Mouse (Mus musculus): ENCODE results near the gene Olfr1418. TPM values are rescaled to one million over a fixed set of nuclear protein-coding genes. Genes with fewer than 3 reads are reported as not detected.
"Not testable (repeated sequence)": the region's sequence is repeated elsewhere in the genome, so short reads cannot be mapped to it uniquely, and the experiment has no call there.

Gene Olfr1418
- polyA plus RNA-seq (2016; fragmentation: Nextera tagmentation; extraction: Ambion mirVana) = not detected in 2 replicates

DNA sequence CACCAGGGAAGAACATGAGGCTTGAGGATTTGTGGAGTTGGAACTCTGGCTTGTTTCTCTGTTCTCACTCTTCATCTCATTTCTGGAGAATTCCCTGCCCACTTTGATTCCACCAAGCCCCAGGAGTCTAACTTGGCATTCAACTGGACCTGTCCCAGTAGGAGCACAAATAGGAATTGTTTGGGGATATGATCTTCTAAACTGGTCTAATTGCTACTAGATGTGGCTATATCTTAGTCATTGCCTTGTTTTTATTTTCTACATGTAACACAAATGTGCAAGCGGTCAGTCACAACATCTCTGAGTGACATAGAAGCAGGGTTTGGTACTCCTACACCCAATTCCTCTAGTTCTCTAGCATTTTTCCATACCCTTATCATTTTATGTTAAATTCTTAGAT is at the start of gene Olfr1418:
Gene Olfr1418, minus strand, starts transcription at position 101 of the 400 bp plus-strand sequence.
- Histone ChIP-seq H3K27me3 (ENCODE audit: insufficient read depth, poor library complexity, severe bottlenecking) (no peaks in the 10 kb centered on the region), H3K4me1 (no peaks in the 10 kb centered on the region), H3K9me3 (no peaks in the 10 kb centered on the region), H3K36me3 (no peaks in the 10 kb centered on the region), H3K4me3 (no peak within 1 kb of the TSS), H3K27ac (no peak within 1 kb of the TSS)
- DNase-seq (ENCODE audit: low spot score) = no peak
- 86% methylated on average over 1 of the region's 1 CpGs for WGBS

DNA sequence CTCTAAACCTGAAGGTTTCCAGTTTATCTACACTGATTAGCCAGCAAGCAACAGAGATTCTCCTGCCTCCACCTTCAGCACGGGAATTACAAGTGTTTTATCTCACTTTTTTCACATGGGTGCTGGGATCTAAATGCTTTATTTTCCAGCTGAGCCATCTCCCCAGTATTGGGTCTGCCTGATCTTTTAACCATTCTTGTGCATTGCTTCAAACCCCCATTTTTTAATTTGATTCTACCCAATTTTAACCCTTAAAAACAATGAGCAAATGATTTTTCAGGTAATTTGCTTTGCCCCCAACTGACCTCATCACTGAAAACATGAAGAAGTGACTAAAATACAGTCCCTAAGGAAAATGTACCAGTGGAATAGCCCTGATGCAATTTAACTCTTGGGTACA is 25.4 kb upstream of the Olfr1418 start, which contains the start of gene Olfr1420:
Gene Olfr1420, plus strand, starts transcription at position 301 of the 400 bp plus-strand sequence.
- no peaks in the 10 kb centered on the region for H3K9me3 ChIP-seq
- H3K27me3 ChIP-seq (ENCODE audit: insufficient read depth, poor library complexity, severe bottlenecking) = no peaks in the 10 kb centered on the region
- WGBS = 14% methylated on average over 1 of the region's 1 CpGs
- H3K4me1 ChIP-seq = no peaks in the 10 kb centered on the region
- no peak for DNase-seq (ENCODE audit: low spot score)
- H3K4me3 ChIP-seq = no peak within 1 kb of the TSS
- H3K36me3 ChIP-seq = no peaks in the 10 kb centered on the region
- H3K27ac ChIP-seq = no peak within 1 kb of the TSS

DNA sequence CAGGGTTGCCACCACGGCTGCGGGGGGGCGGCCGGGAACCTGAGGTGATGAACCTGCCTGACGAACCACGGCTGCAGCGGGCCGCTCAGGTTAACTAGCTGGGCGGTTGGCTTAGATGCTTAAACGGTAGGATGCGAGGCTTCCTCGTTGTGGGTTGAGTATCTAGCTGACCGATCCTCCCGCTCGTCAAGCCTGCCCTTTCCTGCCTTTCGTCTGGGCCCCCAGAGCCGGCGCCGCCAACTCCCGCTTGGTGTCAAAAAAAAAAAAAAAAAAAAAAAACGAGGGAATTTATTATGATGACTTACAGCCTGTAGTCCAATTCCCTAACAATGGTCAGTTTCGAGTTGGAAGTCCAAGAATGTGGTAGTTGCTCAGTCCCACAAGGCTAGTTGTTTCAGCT is 17.5 kb upstream of the Olfr1418 start:
- not testable (repeated sequence) for H3K4me1 ChIP-seq; H3K36me3 ChIP-seq; H3K27ac ChIP-seq; H3K9me3 ChIP-seq; H3K27me3 ChIP-seq (ENCODE audit: insufficient read depth, poor library complexity, severe bottlenecking); DNase-seq (ENCODE audit: low spot score)
- WGBS = 43% methylated on average over 22 of the region's 22 CpGs
- peak overlapping the region; percentile 12; the same call in 1 of the 2 replicates for H3K4me3 ChIP-seq

DNA sequence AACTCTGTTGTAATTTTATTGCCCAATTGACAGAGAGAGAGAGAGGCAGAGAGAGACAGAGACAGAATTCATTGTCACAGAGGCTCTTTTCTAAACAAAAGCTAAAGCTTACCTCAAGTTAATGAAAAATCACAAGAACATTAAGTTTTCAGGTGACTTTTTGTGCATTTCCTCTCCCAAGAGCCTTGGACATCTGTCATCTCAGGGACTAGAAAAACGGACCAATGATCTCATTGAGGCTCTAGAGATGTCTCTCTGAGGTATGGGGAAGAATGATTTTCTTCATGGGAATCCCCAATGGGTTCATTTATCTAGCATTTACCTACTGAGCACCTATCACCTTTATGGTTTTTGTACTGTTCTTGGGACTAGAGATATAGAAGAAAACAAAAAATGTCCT is 14.1 kb upstream of the Olfr1418 start, which contains the start of gene Olfr1419:
Gene Olfr1419, minus strand, starts transcription at position 101 of the 400 bp plus-strand sequence.
- no peak for DNase-seq (ENCODE audit: low spot score)
- WGBS = 52% methylated on average over 1 of the region's 1 CpGs
- no peaks in the 10 kb centered on the region for H3K9me3 ChIP-seq
- no peaks in the 10 kb centered on the region for H3K4me1 ChIP-seq
- H3K36me3 ChIP-seq = no peaks in the 10 kb centered on the region
- H3K27me3 ChIP-seq (ENCODE audit: insufficient read depth, poor library complexity, severe bottlenecking) = no peaks in the 10 kb centered on the region
- no peak within 1 kb of the TSS for H3K27ac ChIP-seq
- H3K4me3 ChIP-seq = no peak within 1 kb of the TSS

DNA sequence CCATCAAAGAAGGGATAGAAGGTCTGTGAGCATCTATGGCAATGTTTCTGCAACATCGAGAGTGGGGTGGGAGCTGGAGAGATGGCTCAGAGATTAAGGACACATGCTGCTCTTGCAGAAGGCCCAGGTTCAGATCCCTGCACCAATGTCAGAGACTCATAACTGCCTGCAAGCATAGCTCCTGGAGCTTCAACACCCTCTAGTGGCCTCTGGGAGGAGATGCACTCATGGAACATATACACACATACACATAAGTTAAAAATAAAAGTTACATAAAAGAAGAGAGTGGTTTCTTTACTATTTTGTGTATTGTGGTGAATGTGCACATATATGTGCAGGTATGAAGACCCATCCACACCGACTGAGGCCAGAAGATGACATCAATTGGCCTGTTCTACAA is 7.0 kb upstream of the Olfr1418 start:
- WGBS = 72% methylated on average over 2 of the region's 2 CpGs

DNA sequence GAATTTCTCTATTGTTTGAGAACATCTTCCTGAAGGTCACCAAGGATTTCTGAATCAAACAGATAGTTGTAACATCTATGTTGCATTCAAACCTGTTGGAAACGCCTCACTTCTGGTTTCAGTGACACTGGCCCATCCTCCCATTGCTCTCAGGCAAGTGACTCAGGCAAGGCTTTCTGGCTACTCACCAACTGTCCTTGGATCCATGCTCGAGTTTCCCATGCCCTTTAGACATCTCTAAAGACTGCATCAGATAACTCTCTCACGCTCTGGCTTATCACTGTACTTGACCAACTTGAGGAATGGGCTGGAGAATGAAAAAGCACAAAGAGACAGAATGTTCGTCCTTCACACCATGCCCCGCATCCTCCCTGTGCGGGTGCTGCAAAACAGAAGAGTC is 4.4 kb downstream of the Olfr1418 start:
- no peaks in the 10 kb centered on the region for H3K4me1 ChIP-seq
- DNase-seq (ENCODE audit: low spot score) = no peak
- H3K36me3 ChIP-seq = no peaks in the 10 kb centered on the region
- no peak overlapping the region for H3K27ac ChIP-seq
- 74% methylated on average over 6 of the region's 6 CpGs for WGBS
- H3K4me3 ChIP-seq = no peak overlapping the region
- H3K27me3 ChIP-seq (ENCODE audit: insufficient read depth, poor library complexity, severe bottlenecking) = no peaks in the 10 kb centered on the region
- no peaks in the 10 kb centered on the region for H3K9me3 ChIP-seq

More for the DNA sequence above, 7.0 kb upstream of the Olfr1418 start:
- H3K4me1 ChIP-seq = no peaks in the 10 kb centered on the region
- H3K36me3 ChIP-seq = no peaks in the 10 kb centered on the region
- H3K27me3 ChIP-seq (ENCODE audit: insufficient read depth, poor library complexity, severe bottlenecking) = no peaks in the 10 kb centered on the region
- H3K4me3 ChIP-seq = no peak overlapping the region
- no peaks in the 10 kb centered on the region for H3K9me3 ChIP-seq
- no peak overlapping the region for H3K27ac ChIP-seq
- DNase-seq (ENCODE audit: low spot score) = no peak

DNA sequence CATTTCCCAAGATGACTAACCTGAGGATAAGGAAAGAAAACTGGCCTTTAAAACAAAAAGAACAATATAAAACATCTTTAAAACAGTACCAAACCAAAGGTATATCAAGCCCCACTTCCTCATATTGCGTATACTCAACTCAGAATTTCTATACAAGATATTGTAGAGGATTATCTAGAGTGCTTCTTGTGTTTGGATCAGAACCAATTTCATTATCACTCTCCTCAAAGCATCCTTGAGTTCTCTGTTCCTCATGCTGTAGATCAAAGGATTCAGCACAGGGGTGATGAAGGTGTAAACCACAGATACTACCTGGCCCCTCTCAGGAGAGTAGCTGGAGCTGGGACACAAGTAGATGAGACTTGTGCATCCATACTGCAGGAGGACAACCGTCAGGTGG is 6.0 kb downstream of the Olfr1418 start:
- no peak for DNase-seq (ENCODE audit: low spot score)
- no peak overlapping the region for H3K27ac ChIP-seq
- H3K9me3 ChIP-seq = no peaks in the 10 kb centered on the region
- no peaks in the 10 kb centered on the region for H3K36me3 ChIP-seq
- no peak overlapping the region for H3K4me3 ChIP-seq
- H3K27me3 ChIP-seq (ENCODE audit: insufficient read depth, poor library complexity, severe bottlenecking) = no peaks in the 10 kb centered on the region
- 80% methylated on average over 2 of the region's 2 CpGs for WGBS
- H3K4me1 ChIP-seq = no peaks in the 10 kb centered on the region

DNA sequence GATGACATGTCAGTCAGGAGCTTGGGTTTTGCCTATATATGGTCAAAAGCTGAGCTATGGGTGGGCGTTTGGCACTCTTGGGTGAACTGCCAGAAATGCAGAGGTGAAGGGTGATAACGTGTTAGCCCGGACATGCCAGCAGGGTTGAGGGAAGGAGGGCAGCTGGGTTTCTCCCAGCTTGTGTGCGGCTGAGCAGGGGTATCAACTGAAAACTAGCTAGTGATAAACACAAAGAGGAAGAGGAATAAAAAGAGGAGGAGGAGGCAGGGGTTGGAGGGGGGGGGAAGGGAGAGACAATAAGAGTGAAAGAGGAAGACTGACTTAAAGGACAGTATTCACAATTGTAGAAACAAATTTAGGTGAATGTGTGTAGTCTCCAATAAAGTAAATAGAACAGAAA is 8.2 kb downstream of the Olfr1418 start:
- Histone ChIP-seq H3K4me1 (no peaks in the 10 kb centered on the region), H3K9me3 (no peaks in the 10 kb centered on the region), H3K4me3 (no peak overlapping the region), H3K36me3 (no peaks in the 10 kb centered on the region), H3K27me3 (ENCODE audit: insufficient read depth, poor library complexity, severe bottlenecking) (no peaks in the 10 kb centered on the region), H3K27ac (no peak overlapping the region)
- WGBS = 29% methylated on average over 4 of the region's 4 CpGs
- DNase-seq (ENCODE audit: low spot score) = no peak

DNA sequence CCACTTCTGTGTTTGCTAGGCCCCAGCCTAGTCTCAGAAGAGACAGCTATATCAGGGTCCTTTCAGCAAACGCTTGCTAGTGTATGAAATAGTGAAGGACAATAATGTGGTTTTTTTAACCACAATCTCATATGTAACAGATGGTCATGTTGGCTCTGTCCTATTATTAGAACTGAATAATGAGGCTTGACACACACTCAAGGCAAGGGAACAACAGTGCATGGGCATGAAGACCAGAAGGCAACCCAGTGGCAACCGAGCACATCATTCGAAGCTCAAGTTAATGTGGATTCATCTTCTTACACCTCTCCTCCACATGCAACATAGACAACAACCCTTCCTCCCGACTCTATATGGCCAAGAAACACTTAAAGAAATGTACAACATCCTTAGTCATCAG is 14.5 kb downstream of the Olfr1418 start:
- no peak overlapping the region for H3K27ac ChIP-seq
- no peak overlapping the region for H3K4me3 ChIP-seq
- H3K4me1 ChIP-seq = no peaks in the 10 kb centered on the region
- no peaks in the 10 kb centered on the region for H3K36me3 ChIP-seq
- H3K9me3 ChIP-seq = no peaks in the 10 kb centered on the region
- H3K27me3 ChIP-seq (ENCODE audit: insufficient read depth, poor library complexity, severe bottlenecking) = no peaks in the 10 kb centered on the region
- DNase-seq (ENCODE audit: low spot score) = no peak
- 74% methylated on average over 4 of the region's 4 CpGs for WGBS

DNA sequence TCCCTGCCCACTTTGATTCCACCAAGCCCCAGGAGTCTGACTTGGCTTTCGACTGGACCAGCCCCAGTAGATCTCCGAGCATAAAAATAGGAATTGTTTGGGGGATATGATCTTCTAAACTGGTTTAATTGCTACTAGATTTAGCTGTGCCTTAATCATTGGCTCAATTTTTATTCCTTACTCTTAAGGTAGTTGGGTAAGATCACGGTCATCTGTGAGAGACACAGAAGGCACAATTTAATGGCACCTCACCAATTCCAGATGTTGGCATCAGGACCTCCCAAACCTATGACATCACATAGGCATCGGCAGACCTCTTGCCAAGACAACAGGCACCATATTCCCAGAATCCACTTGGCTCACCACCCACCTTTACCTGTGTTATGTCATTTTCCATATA is 21.7 kb downstream of the Olfr1418 start, which contains the start of gene Olfr1417:
Gene Olfr1417, minus strand, starts transcription at position 101 of the 400 bp plus-strand sequence.
- H3K4me3 ChIP-seq = no peak within 1 kb of the TSS
- no peaks in the 10 kb centered on the region for H3K27me3 ChIP-seq (ENCODE audit: insufficient read depth, poor library complexity, severe bottlenecking)
- H3K36me3 ChIP-seq = no peaks in the 10 kb centered on the region
- H3K27ac ChIP-seq = no peak within 1 kb of the TSS
- DNase-seq (ENCODE audit: low spot score) = no peak
- H3K4me1 ChIP-seq = no peaks in the 10 kb centered on the region
- WGBS = 82% methylated on average over 4 of the region's 4 CpGs
- H3K9me3 ChIP-seq = no peaks in the 10 kb centered on the region

DNA sequence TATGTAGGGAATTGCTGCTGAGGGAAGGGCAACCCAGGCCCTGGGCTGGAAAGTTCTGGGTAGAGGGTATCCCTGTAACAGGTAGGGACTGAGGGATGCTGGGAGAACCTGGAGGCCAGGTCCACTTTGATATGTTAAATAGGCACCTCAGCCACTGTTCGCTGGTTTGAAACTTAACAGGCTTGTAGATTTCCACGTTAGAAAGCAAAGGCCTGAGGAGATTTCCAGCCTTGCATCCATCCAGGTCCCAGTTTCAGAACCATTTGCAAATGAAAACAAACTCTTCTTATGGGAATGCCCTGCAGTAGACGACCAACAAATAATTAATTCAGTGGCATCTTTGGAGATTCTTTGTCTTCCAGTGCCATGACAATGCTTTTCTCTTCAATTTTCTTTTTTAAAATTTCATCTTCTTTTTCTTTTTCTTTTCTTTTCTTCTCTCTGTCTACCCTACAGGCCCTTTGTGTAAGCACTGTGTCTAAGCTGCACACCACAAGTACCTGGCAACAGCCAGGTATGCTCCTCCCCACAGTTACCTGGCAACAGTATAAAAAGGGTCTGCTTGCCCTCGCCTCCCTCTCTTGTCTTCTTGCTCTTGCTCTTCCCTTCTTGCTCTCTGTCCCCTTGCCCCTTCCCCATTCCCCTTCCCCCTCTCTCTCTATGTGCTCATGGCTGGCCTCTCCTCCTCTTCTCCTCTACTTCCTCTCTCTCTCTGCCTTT is 37.4 kb downstream of the Olfr1418 start:
- H3K27ac ChIP-seq = no peak overlapping the region
- H3K4me1 ChIP-seq = peaks cover 11% of the 10 kb centered on the region; the same call in 1 of the 2 replicates
- H3K36me3 ChIP-seq = no peaks in the 10 kb centered on the region
- no peaks in the 10 kb centered on the region for H3K9me3 ChIP-seq
- 35% methylated on average over 4 of the region's 4 CpGs for WGBS
- 0 out of 2 replicates have a peak, but pooled peaks cover under 1% of the 10 kb centered on the region for H3K27me3 ChIP-seq (ENCODE audit: insufficient read depth, poor library complexity, severe bottlenecking)
- H3K4me3 ChIP-seq = no peak overlapping the region
- DNase-seq (ENCODE audit: low spot score) = no peak

DNA sequence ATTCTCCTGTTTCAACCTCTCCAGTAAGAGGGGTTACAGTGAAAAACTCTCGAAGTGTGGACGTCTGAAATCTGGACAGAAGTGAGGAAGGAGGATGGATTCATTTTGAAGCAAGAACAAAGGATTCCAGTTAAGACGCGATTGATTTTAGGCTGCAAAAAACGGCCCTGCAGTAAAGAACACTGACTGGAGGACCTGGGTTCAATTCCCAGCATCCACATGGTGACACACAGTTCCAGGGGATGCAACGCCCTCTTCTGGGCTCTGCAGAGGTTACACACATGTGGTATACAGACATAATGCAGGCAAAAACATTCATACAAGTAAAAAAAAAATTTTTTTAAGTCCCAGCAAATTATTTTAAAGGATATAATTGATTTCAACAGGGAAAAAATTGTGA is 40.7 kb downstream of the Olfr1418 start:
- WGBS = 33% methylated on average over 6 of the region's 6 CpGs
- H3K27ac ChIP-seq = no peak overlapping the region
- no peaks in the 10 kb centered on the region for H3K9me3 ChIP-seq
- H3K4me3 ChIP-seq = peak overlapping the region; percentile 79
- H3K36me3 ChIP-seq = no peaks in the 10 kb centered on the region
- DNase-seq (ENCODE audit: low spot score) = no peak
- H3K27me3 ChIP-seq (ENCODE audit: insufficient read depth, poor library complexity, severe bottlenecking) = 0 out of 2 replicates have a peak, but pooled peaks cover 12% of the 10 kb centered on the region
- H3K4me1 ChIP-seq = peaks cover 27% of the 10 kb centered on the region

DNA sequence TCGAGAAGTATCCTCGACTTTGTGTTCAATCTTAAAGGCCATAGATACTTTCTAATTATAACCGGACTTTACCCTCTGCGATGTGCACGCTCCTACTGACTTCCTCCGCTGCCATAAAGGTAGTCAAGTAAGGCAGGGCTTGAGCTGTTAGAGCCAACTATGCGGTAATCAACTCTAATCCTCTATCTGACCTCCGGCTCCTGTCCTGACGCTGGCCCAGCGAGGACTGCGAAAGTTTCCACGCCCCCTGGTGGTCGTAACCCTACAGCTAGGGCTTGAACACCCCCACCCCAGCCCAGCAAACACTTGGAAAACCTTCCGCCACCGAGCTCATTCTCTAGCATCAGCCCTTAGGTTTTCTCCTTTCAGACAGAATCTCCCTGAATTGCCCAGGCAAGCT is 41.1 kb downstream of the Olfr1418 start:
- under 1% methylated on average over 15 of the region's 15 CpGs for WGBS
- Histone ChIP-seq H3K9me3 (no peaks in the 10 kb centered on the region), H3K27ac (no peak overlapping the region)

More for the DNA sequence above, 41.1 kb downstream of the Olfr1418 start:
- Histone ChIP-seq H3K36me3 (no peaks in the 10 kb centered on the region), H3K4me1 (peaks cover 27% of the 10 kb centered on the region), H3K4me3 (peak overlapping the region; percentile 79), H3K27me3 (ENCODE audit: insufficient read depth, poor library complexity, severe bottlenecking) (0 out of 2 replicates have a peak, but pooled peaks cover 12% of the 10 kb centered on the region)
- peak; percentile 92 for DNase-seq (ENCODE audit: low spot score)

All from heart, embryonic 10.5 days (tissue).